Mouse (Mus musculus) lung, embryonic 16.5 days (tissue): ENCODE results near the gene H2bfm. TPM values are rescaled to one million over a fixed set of nuclear protein-coding genes. Genes with fewer than 3 reads are reported as not detected.
A peak's percentile ranks its signal among the peaks of the same experiment; 100 is the strongest.
"Not testable (repeated sequence)": the region's sequence is repeated elsewhere in the genome, so short reads cannot be mapped to it uniquely, and the experiment has no call there.

ENCODE experiments used
- ATAC-seq: fragments of 200-750 bp; cut with Nextera tagmentation; 2 replicates; pipeline ENCODE4 v1.8.0; 2017; ENCODE audit warnings: low read depth, mild to moderate bottlenecking, moderate library complexity
- H3K27ac ChIP-seq: fragments of 300-500 bp; sonication (generic); 2 replicates; pipeline ENCODE4 v1.5.1; 2014; ENCODE audit warnings: mild to moderate bottlenecking, control low read depth, low read length
- H3K27me3 ChIP-seq: fragments of 300-500 bp; sonication (generic); 2 replicates; pipeline ENCODE4 v1.6.1; 2014; ENCODE audit warnings: low read depth, low read length, mixed read lengths; ENCODE audit not compliant: control insufficient read depth, insufficient read depth
- H3K36me3 ChIP-seq: fragments of 300-500 bp; sonication (generic); 2 replicates; pipeline ENCODE4 v1.6.1; 2014; ENCODE audit warnings: low read length; ENCODE audit not compliant: control insufficient read depth, insufficient read depth
- H3K4me1 ChIP-seq: fragments of 300-500 bp; sonication (generic); replicated peaks from 2 replicates; pipeline ENCODE4 v1.6.1; 2014; ENCODE audit warnings: low read length, mixed read lengths; ENCODE audit not compliant: control insufficient read depth, insufficient read depth
- H3K4me2 ChIP-seq: fragments of 300-500 bp; sonication (generic); 2 replicates; pipeline ENCODE4 v1.6.1; 2014; ENCODE audit warnings: low read depth, low read length, control low read depth
- H3K4me3 ChIP-seq: fragments of 300-500 bp; sonication (generic); 2 replicates; pipeline ENCODE4 v1.5.1; 2014; ENCODE audit warnings: mild to moderate bottlenecking, low read length, control low read depth
- H3K9ac ChIP-seq: fragments of 300-500 bp; sonication (generic); 2 replicates; pipeline ENCODE4 v1.6.1; 2014; ENCODE audit warnings: low read length, control low read depth
- H3K9me3 ChIP-seq: fragments of 300-500 bp; sonication (generic); 2 replicates; pipeline ENCODE4 v1.6.1; 2016; ENCODE audit warnings: low read length; ENCODE audit not compliant: control insufficient read depth
- WGBS: fragments of 180-500 bp; shearing (Covaris S2); extraction: QIAGEN DNeasy Blood & Tissue Kit; methylation state at CpG from one replicate; pipeline ENCODE4 v1.1.7; 2014; 5-methylcytosine and 5-hydroxymethylcytosine counted together
- polyA plus RNA-seq: library from polyadenylated mRNA; unstranded; fragments of >200 nt; fragmentation: Nextera tagmentation; extraction: Ambion mirVana; gene quantifications from 2 replicates; pipeline ENCODE4 v1.2.1, GENCODE M21; 2015

The H2bfm gene
- not detected in 2 replicates for polyA plus RNA-seq

DNA sequence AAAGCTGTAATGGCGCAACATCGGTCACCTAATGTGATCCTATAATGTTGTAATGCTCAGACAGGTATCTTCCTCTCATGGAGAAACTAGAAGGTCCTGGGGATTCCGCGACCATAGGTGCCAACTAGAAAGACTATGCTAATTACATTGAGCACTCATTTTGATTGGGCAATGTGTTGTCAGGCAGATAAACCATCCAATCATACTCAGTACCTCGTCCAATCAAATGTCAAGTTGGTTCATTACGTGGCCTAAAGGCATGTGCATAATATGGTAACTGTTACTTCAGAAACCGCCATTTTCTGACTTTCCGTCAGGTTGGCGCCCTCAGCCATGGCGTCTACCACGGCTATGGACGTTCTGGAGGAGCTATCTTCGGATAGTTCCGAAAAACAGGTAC, at the start of gene H2bfm:
Gene H2bfm (plus strand): TSS at position 295 of the 400 bp plus-strand sequence.
- no peak for ATAC-seq
- Histone ChIP-seq H3K36me3 (no peaks in the 10 kb centered on the region), H3K4me1 (no peaks in the 10 kb centered on the region), H3K9ac (no peak within 1 kb of the TSS), H3K27me3 (no peaks in the 10 kb centered on the region), H3K9me3 (peaks cover 8% of the 10 kb centered on the region; the same call in 1 of the 2 replicates), H3K27ac (no peak within 1 kb of the TSS), H3K4me2 (no peak within 1 kb of the TSS), H3K4me3 (no peak within 1 kb of the TSS)
- 86% methylated on average over 14 of the region's 14 CpGs for WGBS

DNA sequence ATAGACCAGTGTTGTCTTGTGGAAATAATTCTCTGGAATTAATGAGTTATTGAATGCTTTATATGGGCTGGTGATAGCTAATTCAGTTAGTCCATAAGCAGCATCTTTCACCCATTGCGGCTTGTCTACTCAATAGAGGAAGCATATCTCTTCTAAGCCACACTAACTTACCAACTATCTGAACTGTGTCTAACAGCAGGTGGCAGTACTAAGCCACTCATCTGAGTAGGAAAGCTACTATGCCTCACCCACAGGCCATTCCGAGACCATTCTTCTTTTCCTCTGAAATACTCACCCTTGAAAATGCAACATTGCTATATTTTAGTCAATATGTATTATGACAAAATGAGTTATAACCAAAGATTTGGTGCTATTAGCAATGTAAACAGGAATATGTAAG, 31.4 kb upstream of the H2bfm start:
- WGBS: 49% methylated on average over 2 of the region's 2 CpGs
- Histone ChIP-seq H3K9me3 (no peaks in the 10 kb centered on the region), H3K4me1 (no peaks in the 10 kb centered on the region), H3K36me3 (no peaks in the 10 kb centered on the region), H3K9ac (no peak overlapping the region), H3K27me3 (no peaks in the 10 kb centered on the region), H3K27ac (no peak overlapping the region), H3K4me3 (no peak overlapping the region), H3K4me2 (no peak overlapping the region)
- no peak for ATAC-seq

DNA sequence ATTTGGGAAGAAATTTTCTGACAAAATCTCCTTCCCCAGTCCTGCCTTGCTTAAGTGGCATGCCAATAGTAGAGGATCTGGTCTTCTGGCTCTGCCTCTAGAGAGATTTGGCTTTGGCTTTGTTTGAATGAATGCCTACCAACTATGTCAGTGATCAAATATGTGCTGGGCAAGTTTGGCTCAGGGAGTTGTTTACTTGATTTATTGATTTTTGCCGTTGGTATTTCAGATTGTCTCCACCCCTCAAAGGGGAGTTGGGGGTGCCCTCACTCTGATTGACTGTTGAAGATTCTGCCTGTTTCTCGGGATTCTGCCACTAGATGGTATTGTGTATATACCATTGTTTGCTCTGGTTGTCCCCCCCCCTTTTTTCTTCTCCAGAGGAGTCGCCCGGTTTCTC, 22.8 kb upstream of the H2bfm start:
- Histone ChIP-seq H3K9me3 (no peaks in the 10 kb centered on the region), H3K27ac (no peak overlapping the region), H3K4me2 (no peak overlapping the region), H3K27me3 (no peaks in the 10 kb centered on the region), H3K4me1 (no peaks in the 10 kb centered on the region), H3K9ac (no peak overlapping the region), H3K4me3 (no peak overlapping the region), H3K36me3 (no peaks in the 10 kb centered on the region)
- WGBS: 45% methylated on average over 4 of the region's 4 CpGs
- ATAC-seq: no peak

DNA sequence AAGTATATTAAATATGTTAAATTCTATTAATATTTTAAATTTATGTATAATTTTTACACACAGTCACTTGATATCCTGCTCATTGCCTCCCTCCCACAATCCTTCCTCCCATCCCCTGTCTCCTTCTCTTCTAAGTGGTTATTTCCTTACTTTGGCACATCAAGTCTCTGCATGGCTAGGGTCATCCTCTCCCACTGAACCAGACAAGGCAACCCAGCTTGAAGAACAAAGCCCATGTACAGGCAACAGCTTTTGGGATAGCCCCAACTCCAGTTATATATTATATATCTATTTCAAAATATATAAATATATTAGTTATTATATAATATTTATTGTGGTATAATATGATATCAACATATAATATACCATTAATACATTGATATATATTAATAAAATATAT, 1.3 kb upstream of the H2bfm start:
- no peaks in the 10 kb centered on the region for H3K4me1 ChIP-seq
- peaks cover 8% of the 10 kb centered on the region; the same call in 1 of the 2 replicates for H3K9me3 ChIP-seq
- H3K27me3 ChIP-seq: no peaks in the 10 kb centered on the region
- H3K9ac ChIP-seq: no peak overlapping the region
- H3K4me3 ChIP-seq: no peak overlapping the region
- no peak for ATAC-seq
- H3K27ac ChIP-seq: no peak overlapping the region
- H3K4me2 ChIP-seq: no peak overlapping the region
- no peaks in the 10 kb centered on the region for H3K36me3 ChIP-seq

DNA sequence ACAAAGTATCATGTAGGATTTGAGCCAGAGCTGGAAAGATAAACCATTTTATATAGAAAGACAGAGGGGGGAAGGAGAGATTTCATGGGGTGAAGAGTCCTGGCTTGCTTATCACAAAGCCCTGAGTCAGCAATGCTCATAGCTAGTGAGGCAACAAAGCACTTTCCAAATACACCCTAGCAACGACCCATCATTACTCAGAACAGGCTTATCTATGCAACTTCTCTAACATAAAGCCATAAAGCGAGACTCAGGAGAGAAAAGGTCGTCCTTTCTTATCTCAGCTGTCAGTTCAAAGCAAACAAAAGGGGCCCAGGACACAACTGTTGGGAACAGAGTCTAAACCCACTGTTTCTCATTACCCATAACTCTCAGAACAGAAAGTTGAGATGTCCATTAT, 10.9 kb downstream of the H2bfm start:
- no peaks in the 10 kb centered on the region for H3K27me3 ChIP-seq
- ATAC-seq: no peak
- H3K4me2 ChIP-seq: no peak overlapping the region
- no peak overlapping the region for H3K27ac ChIP-seq
- no peaks in the 10 kb centered on the region for H3K9me3 ChIP-seq
- no peaks in the 10 kb centered on the region for H3K36me3 ChIP-seq
- no peak overlapping the region for H3K9ac ChIP-seq
- no peak overlapping the region for H3K4me3 ChIP-seq
- no peaks in the 10 kb centered on the region for H3K4me1 ChIP-seq
- WGBS: 21% methylated on average over 3 of the region's 3 CpGs

GRCm38 (mm10) chrX:136957583-136958279, 30.6 kb downstream of the H2bfm start:
- peak overlapping the region; percentile 38 for H3K4me3 ChIP-seq
- 20% methylated on average over 13 of the region's 13 CpGs for WGBS
- peak; percentile 93 for ATAC-seq

GRCm38 (mm10) chrX:136958300-136958699, 31.2 kb downstream of the H2bfm start:
- WGBS: 55% methylated on average over 5 of the region's 5 CpGs
- ATAC-seq, H3K27ac ChIP-seq, H3K4me1 ChIP-seq, H3K9me3 ChIP-seq, H3K9ac ChIP-seq, H3K27me3 ChIP-seq, H3K36me3 ChIP-seq: not testable (repeated sequence)
- peak overlapping the region; percentile 49 for H3K4me2 ChIP-seq
- H3K4me3 ChIP-seq: peak overlapping the region; percentile 38

More at GRCm38 (mm10) chrX:136957583-136958279, 30.6 kb downstream of the H2bfm start:
- H3K27me3 ChIP-seq, H3K9ac ChIP-seq, H3K4me1 ChIP-seq, H3K9me3 ChIP-seq, H3K27ac ChIP-seq, H3K36me3 ChIP-seq: not testable (repeated sequence)
- peak overlapping the region; percentile 49 for H3K4me2 ChIP-seq

- 18% methylated on average over 2 of the region's 2 CpGs for WGBS
- Histone ChIP-seq H3K27me3 (no peaks in the 10 kb centered on the region), H3K27ac (no peak overlapping the region), H3K9ac (no peak overlapping the region), H3K4me3 (no peak overlapping the region), H3K36me3 (no peaks in the 10 kb centered on the region), H3K9me3 (no peaks in the 10 kb centered on the region), H3K4me1 (no peaks in the 10 kb centered on the region), H3K4me2 (no peak overlapping the region)
- ATAC-seq: no peak
Observed at GRCm38 (mm10) chrX:136959688-136960087, 32.6 kb downstream of the H2bfm start.

- not testable (repeated sequence) for H3K27ac ChIP-seq, H3K27me3 ChIP-seq, H3K9me3 ChIP-seq, H3K36me3 ChIP-seq, H3K4me1 ChIP-seq, ATAC-seq
- peak within 1 kb of the TSS; percentile 62 for H3K4me2 ChIP-seq
- WGBS: 82% methylated on average over 6 of the region's 6 CpGs
- H3K9ac ChIP-seq: peak within 1 kb of the TSS; percentile 60
- peak within 1 kb of the TSS; percentile 47 for H3K4me3 ChIP-seq
Observed at GRCm38 (mm10) chrX:136975397-136975796, 48.3 kb downstream of the H2bfm start, which contains the start of gene Tmsb15b2. TSS of gene Tmsb15b2 (minus strand) at chrX:136975497.
